Mouse (Mus musculus) CH12F3 (cell line): ENCODE data around the gene Hist1h2bn.
"Not testable (repeated sequence)": the region's sequence is repeated elsewhere in the genome, so short reads cannot be mapped to it uniquely, and the experiment has no call there.

Experiments used
- in situ Hi-C: fragments of 300-500 bp; cut with MboI; formaldehyde crosslinking; loops from 2 replicates; pipeline ENCODE4 v1.14.3; 2020; ENCODE audit warnings: low sequenced_read_pairs

The Hist1h2bn gene

GRCm38 (mm10) chr13:21722993-21723836 lies 30.7 kb upstream of the Hist1h2bn start:
- in situ Hi-C loops = no loop called here

- in situ Hi-C loops = no loop called here
Measured at GRCm38 (mm10) chr13:21727948-21728572, 25.9 kb upstream of the Hist1h2bn start.

DNA sequence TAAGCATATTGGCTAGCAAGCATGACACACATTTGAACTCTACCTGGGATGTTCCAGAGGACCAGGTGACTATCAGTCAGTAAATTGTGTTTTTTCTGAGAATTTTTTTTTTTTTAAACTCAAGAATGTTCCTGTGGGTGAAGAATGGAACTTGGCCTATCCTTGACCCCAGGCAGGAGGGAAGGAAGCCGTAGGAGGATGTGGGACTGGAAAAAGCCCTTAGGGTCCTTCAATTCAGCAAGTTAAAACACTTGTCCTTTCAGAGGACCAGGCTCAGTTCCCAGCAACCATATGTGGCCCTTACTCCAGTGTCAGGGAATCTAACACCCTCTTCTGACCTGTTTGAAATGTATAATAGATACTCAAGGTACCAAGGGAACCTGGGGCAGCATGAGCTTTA lies 24.4 kb upstream of the Hist1h2bn start:
- in situ Hi-C loops = no loop called here

DNA sequence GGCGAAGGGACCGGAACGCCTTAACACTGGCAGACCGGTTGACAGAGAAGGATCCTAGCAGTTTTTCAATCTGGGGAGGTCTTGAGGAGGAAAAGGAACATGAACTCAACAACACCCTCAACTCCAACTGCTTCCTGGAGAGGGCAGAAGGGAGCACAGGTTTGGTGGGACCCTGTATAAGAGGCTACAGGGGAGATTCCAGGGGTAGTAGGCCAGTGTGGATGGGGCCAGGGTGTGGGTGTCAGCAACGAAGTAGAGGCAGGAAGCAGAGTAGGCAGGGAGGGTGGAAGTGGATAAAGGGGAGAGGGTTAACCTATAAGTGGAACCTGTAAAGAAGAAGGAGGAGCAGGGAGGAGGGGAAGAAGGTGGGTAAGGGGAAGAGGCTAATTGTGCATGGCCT lies 20.5 kb upstream of the Hist1h2bn start:
- in situ Hi-C loops = no loop called here

- in situ Hi-C loops = no loop called here
Measured at GRCm38 (mm10) chr13:21734010-21734905, 19.7 kb upstream of the Hist1h2bn start.

- in situ Hi-C loops = not testable (repeated sequence)
Measured at GRCm38 (mm10) chr13:21734906-21735767, 18.8 kb upstream of the Hist1h2bn start, which contains the start of gene Hist1h4j. Hist1h4j (plus strand) TSS chr13:21735064.

DNA sequence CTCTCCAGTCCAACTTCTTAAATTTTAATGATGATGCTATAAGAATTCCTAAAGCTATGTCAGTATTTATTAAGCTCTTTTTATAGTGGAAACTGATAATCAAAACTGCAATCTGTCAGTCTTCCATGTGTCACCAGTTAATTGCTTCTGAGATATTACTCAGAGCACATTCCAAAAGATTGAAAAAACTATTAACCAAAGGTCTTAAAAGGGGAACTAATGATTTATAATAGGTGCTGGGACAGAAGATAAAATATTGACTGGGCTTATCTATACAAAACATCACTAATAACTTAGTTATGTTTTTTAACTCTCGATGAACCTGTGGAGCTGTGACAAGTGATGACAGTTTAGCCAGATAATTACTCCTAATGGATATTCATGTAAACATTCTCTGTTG lies 8.9 kb upstream of the Hist1h2bn start:
- in situ Hi-C loops = no loop called here

DNA sequence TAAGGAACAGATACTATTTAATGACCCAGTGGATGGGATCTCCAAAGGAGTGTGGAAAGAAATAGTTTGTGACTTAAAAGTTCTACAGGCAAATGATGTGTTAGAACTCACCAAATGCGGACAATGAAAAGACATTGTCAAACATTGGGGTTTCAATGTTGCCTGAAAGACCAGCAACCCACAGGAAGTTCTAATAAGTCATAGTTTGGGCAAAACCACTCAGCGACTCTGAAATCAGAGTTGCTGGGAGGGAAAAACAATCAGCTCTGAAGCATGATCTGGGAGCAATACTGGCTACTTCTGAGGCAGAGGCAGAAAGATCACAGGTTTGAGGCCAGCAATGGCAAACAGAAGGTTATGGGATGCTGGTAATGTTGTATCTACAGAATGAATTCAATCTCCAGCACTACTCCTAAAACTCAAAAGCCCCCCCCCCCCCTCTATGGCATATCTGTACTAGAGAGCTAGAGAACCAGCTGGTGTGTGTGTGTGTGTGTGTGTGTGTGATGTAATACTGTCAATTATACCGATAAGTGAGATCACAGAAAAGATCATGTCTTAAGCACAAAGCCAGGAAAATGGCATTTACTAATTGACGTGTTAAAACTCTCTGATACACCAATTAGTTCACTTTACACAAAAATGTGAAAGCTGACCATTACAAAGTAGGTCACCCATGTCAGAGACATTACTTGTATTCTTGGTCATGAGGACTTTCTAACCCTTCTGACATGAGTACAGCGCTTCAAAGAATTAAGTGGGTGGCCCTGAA lies 4.3 kb upstream of the Hist1h2bn start:
- in situ Hi-C loops = no loop called here

DNA sequence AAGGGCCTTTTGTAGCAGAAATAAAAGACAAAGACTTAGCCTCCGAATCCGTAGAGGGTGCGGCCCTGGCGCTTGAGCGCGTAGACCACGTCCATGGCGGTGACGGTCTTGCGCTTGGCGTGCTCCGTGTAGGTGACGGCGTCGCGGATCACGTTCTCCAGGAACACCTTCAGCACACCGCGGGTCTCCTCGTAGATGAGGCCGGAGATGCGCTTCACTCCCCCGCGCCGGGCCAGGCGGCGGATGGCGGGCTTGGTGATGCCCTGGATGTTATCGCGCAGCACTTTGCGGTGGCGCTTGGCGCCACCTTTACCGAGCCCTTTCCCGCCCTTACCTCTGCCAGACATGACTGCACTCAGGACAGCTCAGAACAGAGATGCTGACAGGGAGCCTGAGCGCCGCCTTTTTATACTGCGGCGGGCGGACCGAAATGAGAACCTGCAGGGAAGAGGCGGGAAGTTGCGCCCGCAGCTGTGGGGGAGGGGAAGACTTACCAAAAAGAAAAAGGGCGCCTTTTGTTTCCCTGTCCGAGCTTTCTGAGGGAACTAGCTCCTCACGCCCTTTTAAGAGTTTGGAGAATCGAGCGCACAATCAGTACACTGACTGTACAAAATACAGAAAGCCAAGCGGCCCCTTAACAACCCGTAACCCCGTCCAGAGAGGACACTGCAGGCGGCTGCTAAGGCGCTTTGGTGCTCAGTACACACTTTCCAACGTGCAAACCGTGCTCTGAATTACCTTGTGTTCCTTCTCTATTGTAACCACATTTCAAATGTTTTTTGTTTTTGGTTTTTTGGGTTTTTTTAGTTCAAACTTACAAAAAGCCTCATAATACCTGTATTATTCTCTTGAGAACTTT lies 3.5 kb upstream of the Hist1h2bn start, which contains the start of gene Hist1h4k:
Gene Hist1h4k (minus strand): TSS at position 347 of the 859 bp plus-strand sequence.
- in situ Hi-C loops = not testable (repeated sequence)

- in situ Hi-C loops = no loop called here
Measured at GRCm38 (mm10) chr13:21751417-21751816, 2.5 kb upstream of the Hist1h2bn start.

DNA sequence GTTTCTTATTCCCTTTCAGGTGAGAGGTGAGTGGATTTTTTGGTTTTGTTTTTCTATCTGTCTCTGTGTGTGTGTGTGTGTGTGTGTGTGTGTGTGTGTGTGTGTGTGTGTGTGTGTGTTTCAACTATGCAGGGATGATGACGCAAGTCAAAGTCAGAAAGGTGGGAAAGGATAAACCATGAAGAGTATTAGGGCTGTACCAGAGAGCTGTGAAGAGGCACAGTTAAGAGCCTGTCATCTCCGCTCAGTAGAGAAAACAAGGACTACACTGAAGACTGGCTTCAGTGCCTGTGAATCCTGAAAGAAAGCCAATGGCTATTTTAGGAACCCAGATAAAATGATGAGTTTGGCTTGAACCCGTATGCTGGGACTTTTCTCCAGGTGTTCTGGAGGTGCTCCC lies 2.1 kb upstream of the Hist1h2bn start:
- in situ Hi-C loops = no loop called here

DNA sequence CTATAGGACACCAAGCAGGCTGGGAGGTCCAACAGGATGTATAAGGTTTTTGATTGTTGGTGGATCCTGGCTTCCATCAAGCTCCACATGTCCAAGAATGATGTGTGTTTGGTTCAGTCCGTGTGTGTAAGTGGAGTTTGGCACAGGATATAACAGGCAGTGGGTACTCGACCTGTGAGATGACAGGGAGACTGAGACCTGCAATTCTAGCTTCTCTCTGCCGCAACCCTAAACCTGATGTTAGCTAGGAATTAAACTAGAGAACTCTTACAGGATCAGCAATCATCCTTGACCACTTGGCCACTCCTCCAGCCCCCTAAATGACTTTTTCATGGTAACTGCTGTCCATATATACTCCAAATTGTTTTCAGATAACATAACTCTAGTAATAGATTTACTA lies 1.6 kb upstream of the Hist1h2bn start:
- in situ Hi-C loops = no loop called here

DNA sequence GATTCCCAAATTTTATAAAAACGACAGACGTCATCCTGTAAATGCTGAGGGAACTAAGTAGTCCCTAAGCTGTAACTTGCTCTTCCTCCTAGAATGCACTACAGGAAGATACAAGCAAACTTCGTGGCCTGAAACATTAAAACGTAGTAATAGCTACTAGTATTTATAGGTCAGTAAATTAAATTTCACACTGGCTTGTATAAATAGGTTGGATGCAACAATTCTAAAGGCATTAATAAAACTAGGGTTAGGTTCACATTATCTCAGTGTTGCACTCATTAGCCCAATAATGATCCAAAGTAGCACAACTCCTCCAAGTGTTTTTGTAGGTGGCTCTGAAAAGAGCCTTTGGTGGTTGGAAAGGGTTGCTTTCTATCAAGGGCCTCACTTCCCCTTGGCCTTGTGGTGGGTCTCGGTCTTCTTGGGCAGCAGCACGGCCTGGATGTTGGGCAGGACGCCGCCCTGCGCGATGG lies 836 bp upstream of the Hist1h2bn start:
- in situ Hi-C loops = no loop called here

GRCm38 (mm10) chr13:21754294-21755001 lies 525 bp downstream of the Hist1h2bn start:
- in situ Hi-C loops = not testable (repeated sequence)

- in situ Hi-C loops = no loop called here
Measured at GRCm38 (mm10) chr13:21755707-21756106, 1.8 kb downstream of the Hist1h2bn start.

GRCm38 (mm10) chr13:21778814-21779766 lies 25.2 kb downstream of the Hist1h2bn start:
- in situ Hi-C loops = loop anchor here (25.0 kb wide), 1 partner anchor 1783 kb away; the partner anchor contains the start of genes Hist1h1d, Hist1h2ad, Hist1h2ae and Hist1h2bf
